Mouse (Mus musculus) ES-Bruce4 (cell line): Measurements from ENCODE around the gene Chic2.

Source experiments
- CTCF ChIP-seq: IDR thresholded peaks from one replicate; pipeline ENCODE4 v1.8.1; 2011; ENCODE audit warnings: low read depth, low read length
- EP300 ChIP-seq: IDR thresholded peaks from 2 replicates; pipeline ENCODE4 v1.6.1; 2011; ENCODE audit warnings: low read depth, low read length; ENCODE audit not compliant: insufficient read depth
- POLR2A ChIP-seq: IDR thresholded peaks from one replicate; pipeline ENCODE4 v1.8.1; 2011; ENCODE audit warnings: low read length; ENCODE audit not compliant: insufficient read depth

DNA sequence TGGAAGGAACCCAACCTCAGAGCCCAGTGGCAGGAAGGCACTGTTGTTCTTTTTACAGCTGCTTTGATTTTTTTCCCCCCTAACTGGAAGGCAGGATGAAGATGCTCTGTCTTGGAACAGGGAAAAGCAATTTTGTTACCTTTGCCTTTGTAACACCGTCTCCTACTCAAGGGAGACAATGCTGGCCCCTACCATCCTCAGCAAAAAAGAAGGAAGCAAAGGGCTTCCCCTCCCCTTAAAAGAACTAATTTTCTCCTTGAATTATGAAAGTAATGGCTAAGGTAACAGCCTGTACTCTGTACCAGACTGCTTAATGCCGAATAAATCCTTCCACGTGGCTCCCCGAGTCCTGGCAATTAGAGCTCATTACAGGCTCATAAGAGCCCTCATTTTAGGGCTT lies 28.0 kb upstream of the Chic2 start:
- TF ChIP-seq POLR2A: no peak
- no peak for TF ChIP-seq CTCF
- no peak for TF ChIP-seq EP300
